Mouse (Mus musculus) forebrain, embryonic 15.5 days (tissue): ENCODE data around the gene Mmd2. TPM values are rescaled to one million over a fixed set of nuclear protein-coding genes. Genes with fewer than 3 reads are reported as not detected.

Experiments
- ATAC-seq: fragments of 200-750 bp; cut with Nextera tagmentation; replicated peaks from 2 replicates; pipeline ENCODE4 v1.8.0; 2017; ENCODE audit warnings: mild to moderate bottlenecking, moderate TSS enrichment, moderate library complexity
- H3K27ac ChIP-seq: fragments of 300-500 bp; sonication (generic); replicated peaks from 2 replicates; pipeline ENCODE4 v1.5.1; 2015; ENCODE audit warnings: mild to moderate bottlenecking, inconsistent platforms
- H3K27me3 ChIP-seq: fragments of 300-500 bp; sonication (generic); 2 replicates; pipeline ENCODE4 v1.6.1; 2015; ENCODE audit warnings: inconsistent platforms
- H3K36me3 ChIP-seq: fragments of 300-500 bp; sonication (generic); 2 replicates; pipeline ENCODE4 v1.6.1; 2015; ENCODE audit warnings: mild to moderate bottlenecking, inconsistent platforms
- H3K4me1 ChIP-seq: fragments of 300-500 bp; sonication (generic); 2 replicates; pipeline ENCODE4 v1.6.1; 2015; ENCODE audit warnings: inconsistent platforms
- H3K4me2 ChIP-seq: fragments of 300-500 bp; sonication (generic); replicated peaks from 2 replicates; pipeline ENCODE4 v1.6.1; 2015; ENCODE audit warnings: mild to moderate bottlenecking, inconsistent platforms
- H3K4me3 ChIP-seq: fragments of 300-500 bp; sonication (generic); 2 replicates; pipeline ENCODE4 v1.5.1; 2015; ENCODE audit warnings: mild to moderate bottlenecking, inconsistent platforms
- H3K9ac ChIP-seq: fragments of 300-500 bp; sonication (generic); replicated peaks from 2 replicates; pipeline ENCODE4 v1.6.1; 2015; ENCODE audit warnings: mild to moderate bottlenecking, inconsistent platforms
- H3K9me3 ChIP-seq: fragments of 300-500 bp; sonication (generic); 2 replicates; pipeline ENCODE4 v1.6.1; 2016; ENCODE audit warnings: inconsistent platforms
- WGBS: fragments of 180-500 bp; shearing (Covaris S2); methylation state at CpG from one replicate; pipeline ENCODE4 v1.1.7; 2015; ENCODE audit warnings: mixed read lengths; 5-methylcytosine and 5-hydroxymethylcytosine counted together
- polyA plus RNA-seq: library from polyadenylated mRNA; unstranded; fragments of >200 nt; fragmentation: Nextera tagmentation; extraction: Ambion mirVana; gene quantifications from 2 replicates; pipeline ENCODE4 v1.2.1, GENCODE M21; 2015

The Mmd2 gene
- polyA plus RNA-seq, 1 experiment from 2014 or later, result 79.9 TPM

DNA sequence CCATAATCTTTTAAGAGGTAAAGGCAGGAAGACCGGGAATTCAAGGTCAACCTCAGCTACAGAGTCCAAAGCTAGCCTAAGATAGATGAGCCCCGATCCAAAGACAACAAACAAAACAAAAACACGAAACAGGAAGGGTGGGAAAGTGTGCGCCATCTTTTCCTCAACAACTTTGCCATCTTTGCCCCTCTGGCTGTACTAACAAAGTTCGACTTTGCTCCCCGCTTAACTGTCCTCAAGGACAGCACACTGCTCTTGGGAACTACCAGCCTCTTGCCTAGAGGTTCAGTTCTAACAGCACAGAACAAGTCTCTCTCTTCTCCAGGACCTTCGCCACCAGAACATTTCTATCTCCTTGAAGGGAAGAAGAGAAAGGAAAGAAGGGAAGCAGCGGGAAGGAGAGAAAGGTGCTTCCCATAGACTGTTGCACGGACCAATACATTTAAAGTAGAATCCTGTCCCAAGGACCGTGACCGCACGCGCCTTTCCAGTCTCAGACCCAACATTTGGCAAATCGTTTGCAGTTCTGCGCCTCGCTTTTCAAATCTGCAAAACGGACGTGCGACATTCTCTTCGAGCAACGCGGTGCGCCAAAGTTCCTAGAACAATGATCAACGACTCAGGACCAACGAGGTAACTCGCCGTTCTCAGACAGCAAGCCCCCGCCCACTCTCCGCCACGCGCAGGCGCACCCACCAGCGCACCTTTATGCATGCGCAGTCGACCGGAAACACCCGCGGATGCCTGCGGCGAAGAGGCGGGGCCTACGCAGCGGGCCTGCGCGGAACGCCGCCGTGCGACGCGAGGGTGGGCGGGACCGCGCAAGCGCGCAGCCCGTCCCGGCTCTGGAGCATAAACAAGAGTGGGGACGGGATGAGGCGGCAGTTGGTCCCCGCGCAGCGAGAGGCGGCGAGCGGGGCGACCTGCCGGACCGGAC is 20.4 kb upstream of the Mmd2 start:
- peak; percentile 98 for ATAC-seq
- Histone ChIP-seq H3K4me1 (peaks cover 18% of the 10 kb centered on the region), H3K9ac (peak overlapping the region; percentile 83), H3K4me2 (peak overlapping the region; percentile 93), H3K4me3 (peak overlapping the region; percentile 84), H3K36me3 (peaks cover 9% of the 10 kb centered on the region), H3K27me3 (no peaks in the 10 kb centered on the region), H3K27ac (peak overlapping the region; percentile 78), H3K9me3 (no peaks in the 10 kb centered on the region)
- 1% methylated on average over 69 of the region's 69 CpGs for WGBS

DNA sequence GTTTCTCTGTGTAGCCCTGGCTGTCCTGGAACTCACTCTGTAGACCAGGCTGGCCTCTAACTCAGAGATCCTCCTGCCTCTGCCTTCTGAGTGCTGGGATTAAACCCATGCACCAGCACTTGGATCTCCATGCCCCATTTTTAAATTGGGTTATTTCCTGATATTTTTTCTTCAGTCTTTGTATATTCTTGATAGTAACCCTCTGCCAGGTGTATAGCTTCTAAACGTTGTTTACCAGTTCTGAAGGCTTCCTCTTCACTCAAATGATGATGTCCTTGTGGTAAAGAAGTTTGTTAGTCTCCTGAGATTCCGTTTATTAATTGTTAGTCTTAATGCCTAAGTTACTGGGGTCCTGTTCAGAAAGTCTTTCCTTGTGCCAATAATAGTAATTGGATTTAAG is 18.8 kb upstream of the Mmd2 start, which contains the start of gene Wipi2:
Wipi2 (plus strand) TSS at position 301 of the 400 bp plus-strand sequence.
- peak within 1 kb of the TSS; percentile 71 for H3K4me2 ChIP-seq
- H3K36me3 ChIP-seq, result no peaks in the 10 kb centered on the region
- peak within 1 kb of the TSS; percentile 84 for H3K4me3 ChIP-seq
- H3K9ac ChIP-seq, result peak within 1 kb of the TSS; percentile 59; the same call in 1 of the 2 replicates
- no peak within 1 kb of the TSS for H3K27ac ChIP-seq
- H3K4me1 ChIP-seq, result peaks cover 18% of the 10 kb centered on the region
- no peaks in the 10 kb centered on the region for H3K9me3 ChIP-seq
- H3K27me3 ChIP-seq, result no peaks in the 10 kb centered on the region
- ATAC-seq, result no peak
- 88% methylated on average over 2 of the region's 2 CpGs for WGBS

DNA sequence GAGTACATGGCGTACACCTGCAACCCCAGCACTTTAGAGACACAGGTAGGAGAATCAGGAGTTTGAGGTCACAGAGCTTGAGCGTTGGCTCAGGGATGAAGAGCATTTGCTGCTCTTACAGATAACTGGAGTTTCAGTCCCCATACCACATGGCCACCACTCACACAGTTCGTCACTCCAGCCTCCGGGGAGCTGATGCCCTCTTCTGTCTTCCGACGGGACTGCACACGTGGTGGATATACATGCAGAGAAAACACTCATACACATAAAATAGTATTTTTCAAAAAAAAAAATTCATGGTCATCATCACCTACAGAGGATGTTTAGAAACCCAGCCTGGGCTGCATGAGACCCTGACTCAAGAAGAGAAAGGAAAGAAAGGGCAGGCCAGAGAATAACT is 14.5 kb upstream of the Mmd2 start:
- Histone ChIP-seq H3K27me3 (no peaks in the 10 kb centered on the region), H3K36me3 (no peaks in the 10 kb centered on the region), H3K4me3 (no peak overlapping the region), H3K4me2 (no peak overlapping the region), H3K4me1 (no peaks in the 10 kb centered on the region), H3K9ac (no peak overlapping the region), H3K9me3 (no peaks in the 10 kb centered on the region), H3K27ac (no peak overlapping the region)
- ATAC-seq, result no peak
- 91% methylated on average over 7 of the region's 7 CpGs for WGBS

DNA sequence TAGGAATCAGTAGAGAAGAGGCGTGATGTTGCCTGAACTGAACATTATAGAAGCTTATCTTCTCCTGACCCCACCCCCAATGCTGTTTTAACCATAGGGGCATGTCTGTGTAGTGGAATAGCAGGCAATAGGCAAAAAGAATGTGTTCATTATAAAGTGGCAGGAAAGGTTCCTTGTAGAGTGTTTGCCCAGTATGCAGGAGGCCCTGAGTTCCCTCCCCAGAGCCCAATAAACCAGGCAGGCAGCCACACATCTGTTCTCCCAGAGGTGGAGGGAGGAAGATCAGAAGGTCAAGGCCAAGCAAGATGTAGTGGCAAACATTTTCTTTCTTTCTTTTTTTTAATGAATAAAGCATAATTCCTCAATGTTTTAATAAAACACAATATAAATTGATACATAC is 13.5 kb upstream of the Mmd2 start:
- Histone ChIP-seq H3K4me1 (no peaks in the 10 kb centered on the region), H3K4me2 (no peak overlapping the region), H3K9ac (no peak overlapping the region), H3K27ac (no peak overlapping the region), H3K27me3 (no peaks in the 10 kb centered on the region), H3K4me3 (no peak overlapping the region), H3K9me3 (no peaks in the 10 kb centered on the region), H3K36me3 (no peaks in the 10 kb centered on the region)
- ATAC-seq, result no peak
- 75% methylated on average over 1 of the region's 1 CpGs for WGBS

DNA sequence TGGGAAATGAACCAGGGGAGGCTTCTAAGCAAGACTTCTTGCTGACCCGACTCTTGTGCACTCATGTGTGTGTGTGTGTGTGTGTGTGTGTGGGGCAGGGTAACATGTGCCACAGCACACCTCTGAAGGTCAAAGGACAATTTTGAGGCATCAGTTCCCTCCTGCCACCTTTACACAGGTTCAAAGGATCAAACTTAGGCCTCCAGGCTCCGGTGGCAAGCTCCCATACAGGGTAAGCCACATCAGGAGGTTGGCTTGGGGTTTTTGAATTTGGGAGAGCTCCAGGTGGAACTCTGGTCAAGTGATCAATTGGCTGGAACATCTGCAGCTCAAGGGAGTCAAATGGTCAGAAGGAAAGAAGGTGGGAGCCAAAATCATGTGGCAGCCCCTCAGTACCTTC is 12.8 kb upstream of the Mmd2 start:
- H3K27me3 ChIP-seq, result no peaks in the 10 kb centered on the region
- WGBS, result 83% methylated on average over 2 of the region's 2 CpGs
- no peak for ATAC-seq

DNA sequence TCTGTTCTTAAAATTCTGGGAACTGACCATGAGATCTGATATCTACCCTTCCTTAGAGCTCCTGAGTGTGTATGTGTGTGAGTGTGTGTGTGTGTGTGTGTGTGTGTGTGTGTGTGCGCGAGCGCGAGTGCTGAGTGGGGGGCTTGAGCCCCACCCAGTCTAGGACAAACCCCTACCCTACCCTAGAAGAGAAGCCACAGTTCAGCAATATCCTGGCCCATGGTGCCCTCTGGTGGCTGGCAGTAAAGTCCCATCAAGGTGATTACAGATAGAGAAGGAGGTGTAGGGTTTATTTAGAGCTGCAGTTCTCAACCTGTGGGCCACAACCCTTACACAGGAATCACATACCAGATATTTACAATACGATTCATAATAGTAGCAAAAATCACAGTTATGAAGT is 11.3 kb upstream of the Mmd2 start:
- H3K9me3 ChIP-seq, result no peaks in the 10 kb centered on the region
- H3K27me3 ChIP-seq, result no peaks in the 10 kb centered on the region
- no peak overlapping the region for H3K4me3 ChIP-seq
- H3K4me2 ChIP-seq, result no peak overlapping the region
- no peaks in the 10 kb centered on the region for H3K4me1 ChIP-seq
- no peak overlapping the region for H3K27ac ChIP-seq
- 20% methylated on average over 5 of the region's 5 CpGs for WGBS
- H3K9ac ChIP-seq, result no peak overlapping the region
- peak; percentile 74 for ATAC-seq
- no peaks in the 10 kb centered on the region for H3K36me3 ChIP-seq

More for the DNA sequence above, 12.8 kb upstream of the Mmd2 start:
- Histone ChIP-seq H3K27ac (no peak overlapping the region), H3K36me3 (no peaks in the 10 kb centered on the region), H3K9ac (no peak overlapping the region), H3K4me3 (no peak overlapping the region), H3K4me1 (no peaks in the 10 kb centered on the region), H3K9me3 (no peaks in the 10 kb centered on the region), H3K4me2 (no peak overlapping the region)

GRCm38 (mm10) chr5:142616326-142616725 is 7.7 kb upstream of the Mmd2 start:
- H3K9me3 ChIP-seq, result no peaks in the 10 kb centered on the region
- no peak for ATAC-seq
- H3K27me3 ChIP-seq, result no peaks in the 10 kb centered on the region
- no peak overlapping the region for H3K27ac ChIP-seq
- no peak overlapping the region for H3K4me3 ChIP-seq
- H3K36me3 ChIP-seq, result no peaks in the 10 kb centered on the region
- no peaks in the 10 kb centered on the region for H3K4me1 ChIP-seq
- H3K9ac ChIP-seq, result no peak overlapping the region
- H3K4me2 ChIP-seq, result no peak overlapping the region
- 78% methylated on average over 6 of the region's 6 CpGs for WGBS

- Histone ChIP-seq H3K4me3 (no peak overlapping the region), H3K9ac (no peak overlapping the region), H3K36me3 (no peaks in the 10 kb centered on the region), H3K4me1 (no peaks in the 10 kb centered on the region), H3K27me3 (no peaks in the 10 kb centered on the region), H3K9me3 (no peaks in the 10 kb centered on the region), H3K27ac (no peak overlapping the region), H3K4me2 (no peak overlapping the region)
- ATAC-seq, result no peak
- 81% methylated on average over 4 of the region's 4 CpGs for WGBS
Measured at GRCm38 (mm10) chr5:142615638-142616037, 7.0 kb upstream of the Mmd2 start.

GRCm38 (mm10) chr5:142614513-142614912 is 5.9 kb upstream of the Mmd2 start:
- Histone ChIP-seq H3K4me3 (no peak overlapping the region), H3K27me3 (no peaks in the 10 kb centered on the region), H3K27ac (no peak overlapping the region), H3K4me1 (no peaks in the 10 kb centered on the region), H3K9ac (no peak overlapping the region), H3K4me2 (no peak overlapping the region), H3K36me3 (no peaks in the 10 kb centered on the region), H3K9me3 (no peaks in the 10 kb centered on the region)
- 83% methylated on average over 3 of the region's 3 CpGs for WGBS
- ATAC-seq, result no peak

DNA sequence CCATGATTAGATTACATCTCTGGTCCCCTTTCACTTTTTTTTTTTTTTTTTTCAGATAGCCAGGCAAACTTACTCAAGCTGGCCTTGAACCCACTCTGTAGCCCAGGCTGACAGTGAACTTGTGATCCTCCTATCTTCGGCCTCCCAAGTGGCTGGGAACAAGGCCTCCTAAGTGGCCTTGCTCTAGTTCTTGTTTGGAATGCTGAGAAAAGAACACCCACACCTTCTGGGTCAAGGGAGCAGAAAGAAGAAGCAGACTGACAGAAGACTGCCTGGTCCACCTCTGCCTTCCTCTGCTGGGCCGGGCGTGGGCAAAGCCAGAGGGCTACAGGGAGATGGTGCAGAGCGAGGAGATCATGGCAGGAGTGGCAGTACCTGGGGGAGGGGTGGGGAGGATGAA is 1.8 kb upstream of the Mmd2 start:
- no peak for ATAC-seq
- no peak overlapping the region for H3K27ac ChIP-seq
- H3K9me3 ChIP-seq, result no peaks in the 10 kb centered on the region
- H3K9ac ChIP-seq, result no peak overlapping the region
- H3K27me3 ChIP-seq, result no peaks in the 10 kb centered on the region
- WGBS, result 92% methylated on average over 4 of the region's 4 CpGs
- H3K4me2 ChIP-seq, result no peak overlapping the region
- H3K4me3 ChIP-seq, result no peak overlapping the region
- H3K36me3 ChIP-seq, result no peaks in the 10 kb centered on the region
- H3K4me1 ChIP-seq, result peaks cover 29% of the 10 kb centered on the region

DNA sequence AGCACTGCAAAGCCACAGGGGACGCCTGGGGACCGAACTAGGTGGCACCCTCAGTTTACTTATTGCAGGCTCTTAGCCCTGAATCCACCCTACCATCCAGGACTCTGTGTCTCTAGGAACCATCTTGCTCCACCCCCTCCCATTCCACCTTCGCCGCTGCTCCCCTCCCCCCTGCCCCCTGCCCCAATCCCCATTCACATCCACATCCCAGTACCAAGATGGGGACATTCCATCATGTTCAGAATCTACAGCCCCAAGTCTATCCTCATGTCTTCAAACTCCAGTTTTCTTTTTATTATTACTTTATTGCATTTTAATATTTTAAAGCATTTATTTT is 357 bp upstream of the Mmd2 start:
- Histone ChIP-seq H3K4me1 (peaks cover 32% of the 10 kb centered on the region), H3K4me2 (peak overlapping the region; percentile 71), H3K36me3 (no peaks in the 10 kb centered on the region), H3K9me3 (no peaks in the 10 kb centered on the region), H3K4me3 (peak overlapping the region; percentile 70), H3K9ac (peak overlapping the region; percentile 86), H3K27ac (peak overlapping the region; percentile 83), H3K27me3 (no peaks in the 10 kb centered on the region)
- WGBS, result 4% methylated on average over 4 of the region's 4 CpGs
- ATAC-seq, result no peak

GRCm38 (mm10) chr5:142605288-142605687 is 3.3 kb downstream of the Mmd2 start:
- WGBS, result 89% methylated on average over 12 of the region's 12 CpGs
- no peak overlapping the region for H3K4me3 ChIP-seq
- no peak for ATAC-seq
- no peak overlapping the region for H3K27ac ChIP-seq
- H3K36me3 ChIP-seq, result no peaks in the 10 kb centered on the region
- H3K4me1 ChIP-seq, result peaks cover 50% of the 10 kb centered on the region
- H3K27me3 ChIP-seq, result no peaks in the 10 kb centered on the region
- no peak overlapping the region for H3K9ac ChIP-seq
- no peaks in the 10 kb centered on the region for H3K9me3 ChIP-seq
- H3K4me2 ChIP-seq, result no peak overlapping the region

DNA sequence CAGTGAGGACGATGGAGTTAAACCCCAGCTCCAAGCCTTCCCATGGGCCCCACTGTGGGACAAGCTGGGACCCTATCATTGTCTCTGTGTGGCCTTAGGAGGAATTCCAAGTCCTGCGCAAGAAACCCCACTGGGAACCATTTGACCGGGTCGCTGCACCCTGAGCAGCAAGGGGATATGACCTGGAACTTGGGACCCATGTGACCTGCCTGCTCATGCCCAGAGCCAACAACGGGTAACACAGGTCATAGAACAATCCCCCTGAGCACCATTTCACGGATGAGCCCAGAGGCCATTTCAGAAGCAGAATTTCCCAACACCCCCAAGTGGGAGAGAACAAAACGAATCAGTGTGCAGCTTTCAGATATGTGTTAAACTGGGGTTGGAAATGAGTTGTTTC is 4.2 kb downstream of the Mmd2 start:
- no peaks in the 10 kb centered on the region for H3K36me3 ChIP-seq
- no peak overlapping the region for H3K9ac ChIP-seq
- H3K27me3 ChIP-seq, result no peaks in the 10 kb centered on the region
- no peaks in the 10 kb centered on the region for H3K9me3 ChIP-seq
- WGBS, result 81% methylated on average over 7 of the region's 7 CpGs
- ATAC-seq, result no peak
- no peak overlapping the region for H3K4me3 ChIP-seq
- no peak overlapping the region for H3K27ac ChIP-seq
- peaks cover 50% of the 10 kb centered on the region for H3K4me1 ChIP-seq
- no peak overlapping the region for H3K4me2 ChIP-seq
